Mouse (Mus musculus): ENCODE data around the gene Lsr. TPM values are rescaled to one million over a fixed set of nuclear protein-coding genes. Genes with fewer than 3 reads are reported as not detected.
A peak's percentile ranks its signal among the peaks of the same experiment; 100 is the strongest.
"Not testable (repeated sequence)": the region's sequence is repeated elsewhere in the genome, so short reads cannot be mapped to it uniquely, and the experiment has no call there.

The Lsr gene
- polyA plus RNA-seq, 1 experiment, result not detected

DNA sequence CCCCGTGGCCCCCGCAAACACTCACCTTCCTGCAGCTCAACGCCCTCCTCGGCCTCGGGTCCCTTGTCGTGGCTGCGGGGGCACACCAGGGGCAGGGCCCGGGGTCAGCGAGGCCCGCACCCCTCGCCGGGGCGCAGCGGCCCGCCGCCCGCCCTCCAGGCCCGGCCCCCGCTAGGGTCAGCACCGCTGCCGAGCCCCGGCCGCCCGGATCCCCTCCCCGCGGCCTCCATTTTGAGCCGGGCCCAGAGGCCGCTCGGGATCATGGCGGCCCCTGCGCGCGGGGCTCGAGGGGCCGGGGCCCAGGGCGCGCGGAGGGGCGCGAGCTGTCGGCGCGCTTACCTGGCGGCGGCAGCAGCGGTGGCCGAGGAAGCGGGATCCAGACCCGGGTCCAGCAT lies 16.9 kb downstream of the Lsr start:
- Histone ChIP-seq H3K4me3 (ENCODE audit: insufficient read depth, low read length) (peak overlapping the region; percentile 91), H3K27ac (ENCODE audit: insufficient read depth, low read length) (peak overlapping the region; percentile 54), H3K4me1 (ENCODE audit: control insufficient read depth, insufficient read depth, low read length) (peaks cover 4% of the 10 kb centered on the region)
- TF ChIP-seq CTCF (IDR thresholded peaks at IDR 0.05; ENCODE audit: borderline replicate concordance, insufficient read depth, low read length) (no peak), POLR2A (IDR thresholded peaks at IDR 0.05; ENCODE audit: low read depth, low read length) (no peak)

DNA sequence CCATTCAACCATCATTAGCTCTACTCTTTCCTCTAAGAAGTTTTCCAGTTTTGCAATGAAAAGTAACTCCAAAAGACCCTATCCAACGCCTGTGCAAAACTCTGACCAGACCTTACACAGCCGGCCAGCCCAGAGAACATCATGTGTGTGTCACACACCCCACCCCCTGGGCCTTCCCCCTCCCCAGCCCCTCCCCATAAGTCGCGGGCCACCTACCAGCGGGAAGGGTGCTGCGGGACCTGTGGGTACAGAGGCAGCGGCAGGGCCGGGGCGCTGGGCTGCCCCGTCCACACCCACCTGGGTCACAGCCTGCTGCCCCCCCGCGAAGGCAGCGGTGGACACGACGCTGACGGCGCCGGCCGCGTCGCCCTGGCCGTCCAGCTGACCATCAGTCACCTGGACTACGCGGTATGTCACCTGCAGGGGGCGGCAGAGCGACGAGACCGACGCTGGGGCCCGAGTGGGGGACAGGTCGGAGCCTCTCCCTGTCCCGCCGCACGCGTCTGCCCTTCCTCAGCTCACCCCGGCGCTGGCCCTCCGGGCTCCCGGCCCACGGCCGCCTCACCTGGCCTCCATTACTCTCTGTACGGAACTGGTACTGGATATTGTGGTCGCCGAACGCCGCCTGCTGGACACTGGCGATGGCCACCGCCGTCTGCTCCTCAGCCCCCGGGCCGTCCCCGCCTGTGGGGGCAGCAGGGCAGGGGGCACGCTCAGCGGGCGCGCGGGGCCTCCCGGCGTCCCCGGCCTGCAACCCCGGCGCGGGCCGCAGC lies 17.5 kb downstream of the Lsr start:
- Histone ChIP-seq H3K4me1 (ENCODE audit: control insufficient read depth, insufficient read depth, low read length) (peaks cover 4% of the 10 kb centered on the region), H3K27ac (ENCODE audit: insufficient read depth, low read length) (peak overlapping the region; percentile 54), H3K4me3 (ENCODE audit: insufficient read depth, low read length) (peak overlapping the region; percentile 91)
- peak; percentile 70; the same call in 1 of the 2 replicates for TF ChIP-seq CTCF (IDR thresholded peaks at IDR 0.05; ENCODE audit: borderline replicate concordance, insufficient read depth, low read length)
- peak; percentile 48 for TF ChIP-seq POLR2A (IDR thresholded peaks at IDR 0.05; ENCODE audit: low read depth, low read length)

GRCm38 (mm10) chr7:30954971-30955520 lies 18.2 kb downstream of the Lsr start:
- peaks cover 4% of the 10 kb centered on the region for H3K4me1 ChIP-seq (ENCODE audit: control insufficient read depth, insufficient read depth, low read length)
- H3K27ac ChIP-seq (ENCODE audit: insufficient read depth, low read length), result no peak overlapping the region
- TF ChIP-seq CTCF (IDR thresholded peaks at IDR 0.05; ENCODE audit: borderline replicate concordance, insufficient read depth, low read length) (no peak), POLR2A (IDR thresholded peaks at IDR 0.05; ENCODE audit: low read depth, low read length) (no peak)
- peak overlapping the region; percentile 91; the same call in 1 of the 2 replicates for H3K4me3 ChIP-seq (ENCODE audit: insufficient read depth, low read length)

DNA sequence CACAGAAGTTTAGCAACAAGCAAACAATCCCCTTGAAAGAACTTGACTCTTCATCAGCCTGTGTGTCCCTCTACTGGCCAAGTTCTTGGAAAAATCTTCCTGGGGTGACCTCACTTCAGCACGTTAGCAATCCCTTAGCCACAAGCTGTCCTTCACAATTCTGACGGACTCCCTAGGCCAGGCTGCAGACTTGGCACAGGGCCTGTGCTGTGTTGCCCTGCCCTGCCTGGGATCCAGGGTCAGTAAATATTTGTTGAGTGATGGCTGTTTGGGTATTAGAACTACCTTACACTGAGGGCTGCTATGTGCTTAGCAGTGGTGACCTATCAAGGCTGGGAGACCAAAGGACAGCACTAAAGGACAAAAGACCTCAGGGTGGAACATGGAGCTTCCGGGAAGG lies 19.2 kb downstream of the Lsr start:
- Histone ChIP-seq H3K27ac (ENCODE audit: insufficient read depth, low read length) (no peak overlapping the region), H3K4me3 (ENCODE audit: insufficient read depth, low read length) (no peak overlapping the region), H3K4me1 (ENCODE audit: control insufficient read depth, insufficient read depth, low read length) (peaks cover 4% of the 10 kb centered on the region)
- TF ChIP-seq POLR2A (IDR thresholded peaks at IDR 0.05; ENCODE audit: low read depth, low read length) (no peak), CTCF (IDR thresholded peaks at IDR 0.05; ENCODE audit: borderline replicate concordance, insufficient read depth, low read length) (no peak)

GRCm38 (mm10) chr7:30953459-30953858 lies 19.8 kb downstream of the Lsr start:
- peaks cover 4% of the 10 kb centered on the region for H3K4me1 ChIP-seq (ENCODE audit: control insufficient read depth, insufficient read depth, low read length)
- no peak overlapping the region for H3K27ac ChIP-seq (ENCODE audit: insufficient read depth, low read length)
- H3K4me3 ChIP-seq (ENCODE audit: insufficient read depth, low read length), result no peak overlapping the region
- TF ChIP-seq CTCF (IDR thresholded peaks at IDR 0.05; ENCODE audit: borderline replicate concordance, insufficient read depth, low read length), result no peak
- no peak for TF ChIP-seq POLR2A (IDR thresholded peaks at IDR 0.05; ENCODE audit: low read depth, low read length)

GRCm38 (mm10) chr7:30952441-30953265 lies 20.6 kb downstream of the Lsr start:
- Histone ChIP-seq H3K27ac (ENCODE audit: insufficient read depth, low read length) (no peak overlapping the region), H3K4me3 (ENCODE audit: insufficient read depth, low read length) (no peak overlapping the region), H3K4me1 (ENCODE audit: control insufficient read depth, insufficient read depth, low read length) (peaks cover 4% of the 10 kb centered on the region; the same call in 1 of the 2 replicates)
- TF ChIP-seq POLR2A (IDR thresholded peaks at IDR 0.05; ENCODE audit: low read depth, low read length) (no peak), CTCF (IDR thresholded peaks at IDR 0.05; ENCODE audit: borderline replicate concordance, insufficient read depth, low read length) (no peak)

- not testable (repeated sequence) for H3K4me1 ChIP-seq (ENCODE audit: control insufficient read depth, insufficient read depth, low read length); H3K27ac ChIP-seq (ENCODE audit: insufficient read depth, low read length)
Observed at GRCm38 (mm10) chr7:30949902-30950301, 23.4 kb downstream of the Lsr start.

DNA sequence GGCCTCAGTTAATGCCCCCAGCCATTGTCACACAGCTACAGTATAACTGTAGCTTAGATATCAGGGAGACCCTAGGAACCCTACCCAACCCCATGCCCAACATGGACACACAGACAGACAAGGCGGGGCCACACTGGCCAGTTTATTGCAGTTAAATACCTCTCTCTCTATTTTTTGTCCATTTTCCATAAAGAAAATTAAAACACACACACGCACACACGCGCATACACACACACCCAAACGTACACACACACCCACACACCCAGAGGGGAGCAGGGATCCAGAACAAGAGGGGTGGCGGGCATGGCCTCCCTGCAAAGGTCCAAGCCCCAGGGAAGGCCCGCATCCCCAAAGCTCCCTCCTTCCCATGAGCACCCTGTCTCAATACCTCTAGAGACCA lies 27.4 kb downstream of the Lsr start:
- no peak overlapping the region for H3K4me3 ChIP-seq (ENCODE audit: insufficient read depth, low read length)
- TF ChIP-seq CTCF (IDR thresholded peaks at IDR 0.05; ENCODE audit: borderline replicate concordance, insufficient read depth, low read length) (no peak), POLR2A (IDR thresholded peaks at IDR 0.05; ENCODE audit: low read depth, low read length) (no peak)
- no peaks in the 10 kb centered on the region for H3K4me1 ChIP-seq (ENCODE audit: control insufficient read depth, insufficient read depth, low read length)
- no peak overlapping the region for H3K27ac ChIP-seq (ENCODE audit: insufficient read depth, low read length)

More at GRCm38 (mm10) chr7:30949902-30950301, 23.4 kb downstream of the Lsr start:
- H3K4me3 ChIP-seq (ENCODE audit: insufficient read depth, low read length), result not testable (repeated sequence)

DNA sequence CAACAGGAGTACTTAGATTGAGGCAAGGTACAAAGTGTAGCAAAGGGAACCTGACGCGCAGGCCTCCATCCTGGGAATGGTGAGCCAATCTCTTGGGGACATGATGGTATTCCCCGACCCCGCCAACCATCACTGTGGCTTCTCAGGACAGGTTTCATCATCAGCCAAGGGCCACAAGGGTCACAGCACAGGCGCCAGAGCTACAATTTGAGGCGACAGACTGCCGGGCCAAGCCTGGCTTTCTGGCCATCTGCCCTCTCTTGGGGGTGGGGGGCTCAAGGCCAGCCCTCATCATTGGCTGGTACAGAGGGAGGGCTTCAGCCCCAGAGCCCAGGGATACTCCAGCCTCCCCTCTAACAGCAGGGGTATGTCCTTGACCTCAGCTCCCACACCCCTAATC lies 27.8 kb downstream of the Lsr start:
- H3K4me1 ChIP-seq (ENCODE audit: control insufficient read depth, insufficient read depth, low read length); H3K27ac ChIP-seq (ENCODE audit: insufficient read depth, low read length); H3K4me3 ChIP-seq (ENCODE audit: insufficient read depth, low read length): not testable (repeated sequence)

DNA sequence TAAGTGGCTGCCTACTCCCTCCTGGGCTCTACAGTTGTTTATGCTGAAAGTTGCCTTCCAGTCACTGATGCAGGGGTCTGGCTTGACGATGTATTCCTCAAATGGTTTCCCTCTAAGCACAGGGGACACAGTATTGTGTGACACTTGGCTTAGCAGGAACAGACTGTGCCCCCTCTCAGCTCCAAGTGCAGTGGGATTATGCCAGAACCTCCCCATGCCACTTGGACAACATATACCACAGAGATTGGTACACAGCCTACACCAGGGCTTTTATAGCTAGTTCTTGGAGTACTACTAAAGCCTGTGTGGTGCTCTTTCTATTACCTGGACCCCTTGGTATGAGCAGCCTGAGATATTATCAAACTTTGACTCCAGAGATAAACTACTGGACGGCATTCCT lies 28.6 kb downstream of the Lsr start:
- not testable (repeated sequence) for H3K27ac ChIP-seq (ENCODE audit: insufficient read depth, low read length); H3K4me1 ChIP-seq (ENCODE audit: control insufficient read depth, insufficient read depth, low read length); H3K4me3 ChIP-seq (ENCODE audit: insufficient read depth, low read length)
